Mouse (Mus musculus): ENCODE data around the gene Hist2h2bb. TPM values are rescaled to one million over a fixed set of nuclear protein-coding genes. Genes with fewer than 3 reads are reported as not detected.

Gene Hist2h2bb
- not detected for polyA plus RNA-seq (2015; fragmentation: Illumina TruSeq; extraction: RNeasy Lipid Tissue Mini Kit (QIAGEN cat#74804); ENCODE audit: insufficient read depth, low read depth, low replicate concordance)

DNA sequence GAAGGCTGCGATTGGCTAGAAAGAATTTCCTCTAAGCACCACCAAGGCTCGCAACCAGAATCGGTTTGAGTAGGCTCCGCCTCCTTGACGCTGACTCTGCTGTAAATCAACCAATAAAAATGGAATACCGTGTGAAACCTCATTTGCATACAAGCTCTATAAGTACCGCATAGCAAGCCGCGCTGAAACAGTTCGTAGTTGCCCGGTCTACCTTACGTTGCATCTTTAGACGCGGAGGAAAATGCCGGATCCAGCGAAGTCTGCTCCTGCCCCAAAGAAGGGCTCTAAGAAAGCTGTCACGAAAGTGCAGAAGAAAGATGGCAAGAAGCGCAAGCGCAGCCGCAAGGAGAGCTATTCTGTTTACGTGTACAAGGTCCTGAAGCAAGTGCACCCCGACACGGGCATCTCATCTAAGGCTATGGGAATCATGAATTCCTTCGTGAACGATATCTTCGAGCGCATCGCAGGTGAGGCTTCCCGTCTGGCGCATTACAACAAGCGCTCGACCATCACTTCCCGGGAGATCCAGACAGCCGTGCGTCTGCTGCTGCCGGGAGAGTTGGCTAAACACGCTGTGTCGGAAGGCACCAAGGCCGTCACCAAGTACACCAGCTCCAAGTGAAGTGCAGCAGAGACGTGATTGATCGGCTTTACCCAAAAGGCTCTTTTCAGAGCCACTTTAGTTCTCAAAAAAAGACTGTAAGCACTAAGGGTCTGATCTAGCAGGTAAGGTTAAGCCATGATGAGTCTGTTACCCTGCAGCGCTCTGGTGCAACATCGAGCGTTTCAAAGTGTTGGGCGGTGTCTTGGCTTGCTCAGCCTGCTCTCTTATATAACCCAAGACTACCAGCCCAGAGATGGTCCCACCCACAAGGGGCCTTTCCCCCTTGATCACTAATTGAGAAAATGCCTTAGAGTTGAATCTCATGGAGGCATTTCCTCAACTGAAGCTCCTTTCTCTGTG lies at the start of gene Hist2h2bb:
Gene Hist2h2bb (plus strand): TSS at position 242 of the 964 bp plus-strand sequence.

DNA sequence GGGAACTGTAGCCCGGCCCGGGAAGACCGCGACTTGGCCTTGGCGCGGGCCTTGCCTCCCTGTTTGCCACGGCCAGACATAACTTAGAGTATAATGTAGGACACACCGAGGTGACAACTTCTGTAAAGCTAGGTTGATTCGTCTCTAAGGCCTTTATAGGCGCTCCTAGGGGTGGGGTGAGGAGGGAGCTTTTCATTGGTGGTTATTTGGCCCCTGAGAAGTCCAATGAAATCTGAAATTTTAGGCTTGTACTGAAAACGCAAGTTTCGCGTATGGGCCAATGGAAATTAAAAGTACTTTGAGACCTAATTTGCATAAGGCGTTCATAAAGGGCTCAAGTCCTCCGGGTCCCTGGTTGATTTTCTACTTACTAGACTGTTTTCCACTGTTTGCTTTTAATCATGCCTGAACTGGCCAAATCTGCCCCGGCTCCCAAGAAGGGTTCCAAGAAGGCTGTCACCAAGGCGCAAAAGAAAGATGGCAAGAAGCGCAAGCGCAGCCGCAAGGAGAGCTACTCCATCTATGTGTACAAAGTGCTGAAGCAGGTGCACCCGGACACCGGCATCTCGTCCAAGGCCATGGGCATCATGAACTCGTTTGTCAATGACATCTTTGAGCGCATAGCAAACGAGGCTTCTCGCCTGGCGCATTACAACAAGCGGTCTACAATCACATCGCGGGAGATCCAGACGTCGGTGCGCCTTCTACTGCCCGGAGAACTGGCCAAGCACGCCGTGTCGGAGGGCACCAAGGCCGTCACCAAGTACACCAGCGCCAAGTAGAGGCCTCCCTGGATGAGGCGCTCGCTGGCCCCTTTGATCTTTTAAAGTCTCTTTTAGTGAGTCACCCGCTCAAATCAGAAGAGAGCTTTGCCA lies 48.5 kb upstream of the Hist2h2bb start, which contains the start of the genes Hist2h2ac and Hist2h2be:
Gene Hist2h2ac (minus strand): TSS at position 116 of the 875 bp plus-strand sequence.
Gene Hist2h2be (plus strand): TSS at position 355 of the 875 bp plus-strand sequence.

DNA sequence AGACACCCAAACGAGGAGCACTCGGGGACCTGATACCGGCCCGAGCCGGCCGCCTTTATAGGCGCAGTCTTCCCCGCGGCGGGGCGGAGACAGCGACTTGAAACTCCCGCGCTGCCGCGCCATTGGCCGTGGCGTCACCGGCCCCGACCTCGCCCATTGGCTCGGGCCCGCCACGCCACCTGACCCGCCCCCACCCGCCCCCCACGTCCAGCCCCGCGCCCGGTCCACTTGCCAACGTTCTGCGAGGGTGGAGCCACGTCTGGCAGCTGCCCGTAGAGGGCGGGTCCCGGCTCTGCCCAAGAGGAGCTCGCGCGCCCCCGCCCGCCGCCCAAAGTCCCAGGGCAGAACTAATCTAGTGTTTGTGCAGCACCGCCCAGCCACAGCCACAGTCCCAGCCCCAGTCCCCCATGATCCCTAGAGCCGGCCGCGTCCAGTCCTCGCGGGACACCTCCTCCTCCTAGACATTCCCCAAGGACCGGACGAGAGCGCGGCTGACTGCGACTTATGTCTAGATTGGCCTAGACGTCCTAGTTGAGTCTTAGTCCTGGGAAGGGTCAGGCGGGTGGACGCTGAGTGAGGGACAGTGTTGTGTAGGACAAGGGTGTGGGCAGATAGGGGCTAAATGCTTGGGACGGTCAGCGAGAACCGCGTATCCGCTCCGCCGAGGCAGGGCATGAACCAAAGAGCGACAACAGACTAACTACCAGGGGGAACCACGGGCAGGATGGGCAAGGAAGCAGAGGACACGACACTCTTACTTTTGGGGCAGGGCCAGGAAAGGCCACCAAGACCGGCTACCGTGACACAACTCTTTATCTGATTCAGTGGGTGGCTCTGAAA lies 30.4 kb upstream of the Hist2h2bb start, which contains the start of gene Hist2h3c2:
Gene Hist2h3c2 (minus strand): TSS at position 174 of the 840 bp plus-strand sequence.

DNA sequence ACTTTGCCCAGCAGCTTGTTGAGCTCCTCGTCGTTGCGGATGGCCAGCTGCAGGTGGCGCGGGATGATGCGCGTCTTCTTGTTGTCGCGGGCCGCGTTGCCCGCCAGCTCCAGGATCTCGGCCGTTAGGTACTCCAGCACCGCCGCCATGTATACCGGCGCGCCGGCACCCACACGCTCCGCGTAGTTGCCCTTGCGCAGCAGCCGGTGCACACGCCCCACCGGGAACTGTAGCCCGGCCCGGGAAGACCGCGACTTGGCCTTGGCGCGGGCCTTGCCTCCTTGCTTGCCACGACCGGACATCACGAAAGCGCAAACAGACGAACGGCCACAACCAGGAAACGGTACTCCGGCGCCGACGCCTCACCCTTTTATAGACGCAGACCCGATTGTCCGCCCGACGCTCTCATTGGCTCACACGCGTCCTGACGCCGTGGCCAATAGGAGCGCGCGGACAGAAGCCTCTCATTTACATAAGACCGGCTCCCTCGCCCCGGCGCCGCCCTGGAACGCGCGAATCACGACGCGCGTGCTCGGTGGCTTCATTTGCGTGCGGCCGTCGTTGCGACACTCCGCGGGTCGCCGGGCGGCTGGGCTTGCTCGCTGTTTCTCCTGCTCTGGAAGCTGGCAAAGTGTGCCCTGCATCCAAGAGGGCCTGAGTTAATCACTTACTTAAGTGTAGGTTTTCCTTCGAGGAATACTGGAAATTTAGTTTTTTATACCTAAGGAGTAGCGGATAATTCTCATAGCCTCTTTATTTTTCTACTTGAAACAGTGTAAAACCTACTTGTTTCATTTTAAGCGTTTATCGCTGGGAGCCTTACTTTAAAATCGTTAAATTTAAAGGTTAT lies 29.4 kb upstream of the Hist2h2bb start, which contains the start of gene Hist2h2aa2:
Gene Hist2h2aa2 (minus strand): TSS at position 328 of the 850 bp plus-strand sequence.

DNA sequence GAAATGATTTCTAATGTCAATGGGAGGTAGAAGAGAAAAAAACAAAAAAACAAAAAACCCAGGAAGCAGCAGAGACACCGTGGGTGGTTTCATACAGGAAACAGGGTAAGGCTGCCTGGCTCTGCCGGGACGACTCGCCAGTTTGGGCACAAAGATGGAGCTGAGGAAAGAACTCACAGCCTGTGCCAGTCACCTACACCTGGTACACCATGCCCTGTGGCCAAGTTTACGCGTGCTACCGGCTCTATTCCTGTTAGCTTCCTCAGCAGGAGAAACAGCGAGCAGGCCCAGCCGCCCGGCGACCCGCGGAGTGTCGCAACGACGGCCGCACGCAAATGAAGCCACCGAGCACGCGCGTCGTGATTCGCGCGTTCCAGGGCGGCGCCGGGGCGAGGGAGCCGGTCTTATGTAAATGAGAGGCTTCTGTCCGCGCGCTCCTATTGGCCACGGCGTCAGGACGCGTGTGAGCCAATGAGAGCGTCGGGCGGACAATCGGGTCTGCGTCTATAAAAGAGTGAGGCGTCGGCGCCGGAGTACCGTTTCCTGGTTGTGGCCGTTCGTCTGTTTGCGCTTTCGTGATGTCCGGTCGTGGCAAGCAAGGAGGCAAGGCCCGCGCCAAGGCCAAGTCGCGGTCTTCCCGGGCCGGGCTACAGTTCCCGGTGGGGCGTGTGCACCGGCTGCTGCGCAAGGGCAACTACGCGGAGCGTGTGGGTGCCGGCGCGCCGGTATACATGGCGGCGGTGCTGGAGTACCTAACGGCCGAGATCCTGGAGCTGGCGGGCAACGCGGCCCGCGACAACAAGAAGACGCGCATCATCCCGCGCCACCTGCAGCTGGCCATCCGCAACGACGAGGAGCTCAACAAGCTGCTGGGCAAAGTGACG lies 24.3 kb upstream of the Hist2h2bb start, which contains the start of gene Hist2h2aa1:
Gene Hist2h2aa1 (plus strand): TSS at position 495 of the 884 bp plus-strand sequence.

DNA sequence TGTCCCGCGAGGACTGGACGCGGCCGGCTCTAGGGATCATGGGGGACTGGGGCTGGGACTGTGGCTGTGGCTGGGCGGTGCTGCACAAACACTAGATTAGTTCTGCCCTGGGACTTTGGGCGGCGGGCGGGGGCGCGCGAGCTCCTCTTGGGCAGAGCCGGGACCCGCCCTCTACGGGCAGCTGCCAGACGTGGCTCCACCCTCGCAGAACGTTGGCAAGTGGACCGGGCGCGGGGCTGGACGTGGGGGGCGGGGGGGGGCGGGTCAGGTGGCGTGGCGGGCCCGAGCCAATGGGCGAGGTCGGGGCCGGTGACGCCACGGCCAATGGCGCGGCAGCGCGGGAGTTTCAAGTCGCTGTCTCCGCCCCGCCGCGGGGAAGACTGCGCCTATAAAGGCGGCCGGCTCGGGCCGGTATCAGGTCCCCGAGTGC lies 23.1 kb upstream of the Hist2h2bb start, which contains the start of gene Hist2h3c1:
Gene Hist2h3c1 (plus strand): TSS at position 259 of the 430 bp plus-strand sequence.

DNA sequence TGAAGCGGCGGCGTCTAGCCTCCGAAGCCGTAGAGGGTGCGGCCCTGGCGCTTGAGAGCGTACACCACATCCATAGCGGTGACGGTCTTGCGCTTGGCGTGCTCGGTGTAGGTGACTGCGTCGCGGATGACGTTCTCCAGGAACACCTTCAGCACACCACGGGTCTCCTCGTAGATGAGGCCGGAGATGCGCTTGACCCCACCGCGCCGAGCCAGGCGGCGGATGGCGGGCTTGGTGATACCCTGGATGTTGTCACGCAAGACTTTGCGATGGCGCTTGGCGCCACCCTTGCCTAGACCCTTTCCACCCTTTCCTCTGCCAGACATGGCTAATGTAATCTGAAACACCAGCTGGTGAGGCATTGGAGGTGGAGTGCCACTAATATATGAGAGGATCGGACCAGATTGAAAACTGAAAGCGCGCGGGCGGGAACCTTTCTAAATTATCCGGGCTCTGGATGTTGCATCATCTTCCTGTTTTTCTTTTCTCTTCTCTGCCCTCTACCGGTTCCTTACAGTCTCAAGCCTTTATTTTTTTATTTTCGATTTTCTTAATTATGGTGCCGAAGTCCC lies 6.5 kb upstream of the Hist2h2bb start, which contains the start of gene Hist2h4:
Gene Hist2h4 (minus strand): TSS at position 333 of the 572 bp plus-strand sequence.

DNA sequence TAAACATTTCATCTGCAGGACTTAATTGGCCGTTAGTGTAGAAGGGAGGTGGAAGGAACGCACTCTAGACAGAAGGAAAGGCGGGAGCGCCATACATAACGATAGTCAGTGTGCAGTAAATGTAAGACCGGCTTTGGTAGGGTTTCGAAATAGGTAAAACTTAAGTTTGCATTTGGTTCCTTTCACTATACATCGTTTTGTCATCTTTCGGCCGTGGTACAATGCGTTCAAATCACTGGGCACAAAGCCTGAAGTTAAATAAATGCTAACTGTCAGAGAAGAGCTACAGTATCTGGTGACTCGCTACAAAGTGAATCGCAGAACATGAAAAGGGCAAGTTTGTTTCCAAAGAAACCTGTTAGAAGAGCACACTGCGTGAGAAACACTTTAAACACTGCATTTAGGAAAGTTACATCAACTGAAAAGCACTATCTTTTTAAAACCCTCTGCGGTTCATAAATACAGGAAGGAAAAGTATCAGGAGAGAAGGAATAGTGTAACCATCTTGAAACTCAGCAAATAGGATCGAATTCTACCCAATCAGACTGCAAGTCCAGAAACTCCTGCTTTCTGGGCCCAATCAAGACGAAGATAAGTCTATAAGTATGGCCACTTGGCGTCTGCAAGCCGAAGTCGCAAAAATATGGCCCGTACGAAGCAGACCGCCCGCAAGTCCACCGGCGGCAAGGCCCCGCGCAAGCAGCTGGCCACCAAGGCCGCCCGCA lies 1.3 kb upstream of the Hist2h2bb start, which contains the start of gene Hist2h3b:
Gene Hist2h3b (plus strand): TSS at position 604 of the 725 bp plus-strand sequence.

DNA sequence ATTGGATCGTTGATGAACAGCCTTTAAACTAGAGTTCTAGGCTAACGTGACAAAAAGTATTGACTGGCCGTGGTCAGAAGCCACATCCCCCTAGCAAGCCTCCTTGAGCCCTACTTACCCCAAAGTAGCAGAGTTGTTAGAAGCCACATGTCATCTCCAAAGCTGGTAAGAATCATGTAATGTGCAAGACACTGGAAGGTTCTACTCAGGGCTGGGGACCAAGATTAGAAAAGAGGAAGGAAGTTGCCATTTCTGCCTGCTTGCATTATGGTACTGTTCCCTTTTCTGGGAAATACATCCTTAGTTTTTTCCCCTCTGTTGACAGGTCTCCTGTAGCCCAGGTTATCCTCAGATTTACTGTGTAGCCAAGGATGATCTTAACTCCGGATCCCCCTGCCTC lies 24.2 kb downstream of the Hist2h2bb start, which contains the start of gene Fcgr1:
Gene Fcgr1 (minus strand): TSS at position 183 of the 400 bp plus-strand sequence.

Other genes with a start within 250 kb of the Hist2h2bb start
- gene Vps45, start 211.3 kb upstream of the Hist2h2bb start, polyA plus RNA-seq (2015; fragmentation: Illumina TruSeq; extraction: RNeasy Lipid Tissue Mini Kit (QIAGEN cat#74804); ENCODE audit: insufficient read depth, low read depth, low replicate concordance), result 7.2 TPM
- gene Otud7b, start 165.2 kb upstream of the Hist2h2bb start, polyA plus RNA-seq (2015; fragmentation: Illumina TruSeq; extraction: RNeasy Lipid Tissue Mini Kit (QIAGEN cat#74804); ENCODE audit: insufficient read depth, low read depth, low replicate concordance), result 4.3 TPM
- gene Mtmr11, start 107.7 kb upstream of the Hist2h2bb start, polyA plus RNA-seq (2015; fragmentation: Illumina TruSeq; extraction: RNeasy Lipid Tissue Mini Kit (QIAGEN cat#74804); ENCODE audit: insufficient read depth, low read depth, low replicate concordance), result 4.8 TPM
- gene Sf3b4, start 97.4 kb upstream of the Hist2h2bb start, polyA plus RNA-seq (2015; fragmentation: Illumina TruSeq; extraction: RNeasy Lipid Tissue Mini Kit (QIAGEN cat#74804); ENCODE audit: insufficient read depth, low read depth, low replicate concordance), result 11.0 TPM
- gene Sv2a, start 88.6 kb upstream of the Hist2h2bb start, polyA plus RNA-seq (2015; fragmentation: Illumina TruSeq; extraction: RNeasy Lipid Tissue Mini Kit (QIAGEN cat#74804); ENCODE audit: insufficient read depth, low read depth, low replicate concordance), result 3.8 TPM
- 9.0 TPM for gene Bola1, start 50.0 kb upstream of the Hist2h2bb start, polyA plus RNA-seq (2015; fragmentation: Illumina TruSeq; extraction: RNeasy Lipid Tissue Mini Kit (QIAGEN cat#74804); ENCODE audit: insufficient read depth, low read depth, low replicate concordance)
- not detected for gene Hist2h2ab, start 49.9 kb upstream of the Hist2h2bb start, polyA plus RNA-seq (2015; fragmentation: Illumina TruSeq; extraction: RNeasy Lipid Tissue Mini Kit (QIAGEN cat#74804); ENCODE audit: insufficient read depth, low read depth, low replicate concordance)
- not detected for gene Hist2h2ac, start 48.9 kb upstream of the Hist2h2bb start, polyA plus RNA-seq (2015; fragmentation: Illumina TruSeq; extraction: RNeasy Lipid Tissue Mini Kit (QIAGEN cat#74804); ENCODE audit: insufficient read depth, low read depth, low replicate concordance)
- gene Hist2h2be, start 48.6 kb upstream of the Hist2h2bb start, polyA plus RNA-seq (2015; fragmentation: Illumina TruSeq; extraction: RNeasy Lipid Tissue Mini Kit (QIAGEN cat#74804); ENCODE audit: insufficient read depth, low read depth, low replicate concordance), result 3.3 TPM
- gene Hist2h3c2, start 30.6 kb upstream of the Hist2h2bb start, polyA plus RNA-seq (2015; fragmentation: Illumina TruSeq; extraction: RNeasy Lipid Tissue Mini Kit (QIAGEN cat#74804); ENCODE audit: insufficient read depth, low read depth, low replicate concordance), result not detected
- 53.9 TPM for gene Hist2h2aa2, start 29.5 kb upstream of the Hist2h2bb start, polyA plus RNA-seq (2015; fragmentation: Illumina TruSeq; extraction: RNeasy Lipid Tissue Mini Kit (QIAGEN cat#74804); ENCODE audit: insufficient read depth, low read depth, low replicate concordance)
- gene Hist2h2aa1, start 24.3 kb upstream of the Hist2h2bb start, polyA plus RNA-seq (2015; fragmentation: Illumina TruSeq; extraction: RNeasy Lipid Tissue Mini Kit (QIAGEN cat#74804); ENCODE audit: insufficient read depth, low read depth, low replicate concordance), result 9.9 TPM
- gene Hist2h3c1, start 23.1 kb upstream of the Hist2h2bb start, polyA plus RNA-seq (2015; fragmentation: Illumina TruSeq; extraction: RNeasy Lipid Tissue Mini Kit (QIAGEN cat#74804); ENCODE audit: insufficient read depth, low read depth, low replicate concordance), result 5.1 TPM
- gene Hist2h4, start 6.4 kb upstream of the Hist2h2bb start, polyA plus RNA-seq (2015; fragmentation: Illumina TruSeq; extraction: RNeasy Lipid Tissue Mini Kit (QIAGEN cat#74804); ENCODE audit: insufficient read depth, low read depth, low replicate concordance), result 2.5 TPM
- gene Hist2h3b, start 1.1 kb upstream of the Hist2h2bb start, polyA plus RNA-seq (2015; fragmentation: Illumina TruSeq; extraction: RNeasy Lipid Tissue Mini Kit (QIAGEN cat#74804); ENCODE audit: insufficient read depth, low read depth, low replicate concordance), result not detected
- 0.61 TPM for gene Fcgr1, start 24.2 kb downstream of the Hist2h2bb start, polyA plus RNA-seq (2015; fragmentation: Illumina TruSeq; extraction: RNeasy Lipid Tissue Mini Kit (QIAGEN cat#74804); ENCODE audit: insufficient read depth, low read depth, low replicate concordance)
- gene BC107364, start 182.6 kb downstream of the Hist2h2bb start, polyA plus RNA-seq (2015; fragmentation: Illumina TruSeq; extraction: RNeasy Lipid Tissue Mini Kit (QIAGEN cat#74804); ENCODE audit: insufficient read depth, low read depth, low replicate concordance), result not detected

Measured in pancreas, adult 10 weeks (tissue).